Mouse (Mus musculus) frontal cortex, adult 2 months (tissue): ENCODE measurements at regions not wholly inside any gene's neighbourhood (a gene's known extent, or its start where the extent isn't known, plus 50 kb on each side); places are given as distances from the start of the nearest gene placed in this dataset.

ENCODE experiments used
- DNase-seq, 2 experiments: peaks; one replicate each; pipeline ENCODE4 v3.0.0; 2022; ENCODE audit warnings: low spot score in 1 of 2; ENCODE audit errors: extremely low spot score in 1 of 2

- peak in 1 of 2 experiments; percentile 38 for DNase-seq
Measured at GRCm38 (mm10) chr12:95054887-95055286, 637.1 kb upstream of the Flrt2 start.

DNA sequence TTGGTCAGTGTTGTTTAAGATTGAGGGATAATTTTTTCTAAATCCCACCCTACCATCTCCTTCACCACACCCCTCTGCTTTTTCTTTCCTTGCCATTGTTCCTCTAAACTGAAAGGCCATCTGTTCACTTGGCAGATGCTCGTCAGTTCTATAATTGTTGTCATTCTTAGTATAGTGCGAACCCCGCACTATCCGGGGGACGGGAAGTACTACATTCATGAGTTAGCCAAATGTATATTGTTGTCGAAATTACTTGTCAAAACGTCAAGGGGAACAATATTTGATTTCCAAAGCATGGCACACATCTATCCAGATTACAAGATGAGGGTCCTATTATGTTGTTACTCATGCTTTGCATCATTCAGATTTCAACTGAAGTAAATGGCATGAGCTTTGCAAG is 635.1 kb upstream of the Flrt2 start:
- DNase-seq, result peak in 1 of 2 experiments; percentile 18

DNA sequence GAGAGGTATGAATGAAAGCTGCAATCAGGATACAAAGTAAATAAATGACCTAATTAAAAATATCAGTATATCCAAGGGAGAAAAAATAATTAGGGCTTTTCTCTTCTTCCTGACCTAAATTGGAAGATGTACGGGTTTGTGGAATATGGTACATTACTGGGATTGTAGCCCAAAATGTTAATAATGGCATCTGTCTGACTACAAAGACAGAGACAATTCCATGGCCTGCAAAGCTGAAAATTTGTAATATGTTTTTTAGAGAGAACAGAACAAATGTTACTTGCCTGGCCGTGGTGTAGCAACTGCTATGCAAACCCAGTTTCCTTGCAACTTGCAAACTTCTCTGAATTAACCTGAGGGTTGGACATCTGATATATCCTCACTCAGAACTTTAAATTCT is 632.6 kb upstream of the Flrt2 start:
- no peak for DNase-seq

GRCm38 (mm10) chr12:95072307-95072706 is 619.7 kb upstream of the Flrt2 start:
- DNase-seq, result no peak

- no peak for DNase-seq
Measured at GRCm38 (mm10) chr12:95119223-95119952, 572.6 kb upstream of the Flrt2 start.

DNA sequence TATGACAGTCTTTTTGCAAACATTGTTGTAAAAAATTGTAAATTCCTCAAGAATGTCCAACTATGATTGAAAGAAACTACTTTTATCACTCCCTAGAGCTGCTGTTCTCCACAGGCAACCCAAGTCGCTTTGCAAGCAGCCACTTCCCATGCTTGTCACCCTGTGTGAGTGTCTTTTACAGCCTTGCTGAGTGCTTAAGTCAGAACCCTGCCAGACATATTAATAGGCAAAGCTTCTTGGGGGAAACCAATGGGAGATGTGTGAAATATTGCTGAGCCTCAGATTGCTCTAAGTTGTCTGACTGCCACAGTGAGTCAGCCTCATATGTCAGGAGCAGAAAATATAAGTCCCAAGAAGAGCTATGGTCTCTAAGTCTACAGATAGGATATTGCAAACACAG is 559.2 kb upstream of the Flrt2 start:
- peak in 1 of 2 experiments; percentile 2 for DNase-seq

DNA sequence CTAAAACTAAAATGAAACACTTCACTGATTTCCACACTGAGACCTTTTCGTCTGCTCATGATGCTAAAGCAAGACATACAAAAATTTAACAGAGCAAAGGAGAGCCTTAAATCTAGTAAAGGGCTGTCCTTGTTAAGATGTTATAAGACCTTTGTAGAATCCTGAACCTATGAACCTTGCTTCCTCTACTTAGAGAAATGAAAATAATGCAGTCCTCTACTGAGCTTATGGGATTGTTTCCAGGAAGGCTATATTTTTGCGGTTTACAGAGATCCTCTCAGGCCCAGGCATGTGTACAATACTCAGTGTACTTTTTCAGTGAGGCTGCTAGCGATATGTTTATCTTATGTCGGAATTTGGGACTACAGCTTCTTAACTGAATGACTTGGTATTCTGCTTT is 558.5 kb upstream of the Flrt2 start:
- DNase-seq, result no peak

GRCm38 (mm10) chr12:95138167-95138566 is 553.9 kb upstream of the Flrt2 start:
- no peak for DNase-seq

GRCm38 (mm10) chr12:95171051-95171450 is 521.0 kb upstream of the Flrt2 start:
- peak; percentile 6 to 20 for DNase-seq

DNA sequence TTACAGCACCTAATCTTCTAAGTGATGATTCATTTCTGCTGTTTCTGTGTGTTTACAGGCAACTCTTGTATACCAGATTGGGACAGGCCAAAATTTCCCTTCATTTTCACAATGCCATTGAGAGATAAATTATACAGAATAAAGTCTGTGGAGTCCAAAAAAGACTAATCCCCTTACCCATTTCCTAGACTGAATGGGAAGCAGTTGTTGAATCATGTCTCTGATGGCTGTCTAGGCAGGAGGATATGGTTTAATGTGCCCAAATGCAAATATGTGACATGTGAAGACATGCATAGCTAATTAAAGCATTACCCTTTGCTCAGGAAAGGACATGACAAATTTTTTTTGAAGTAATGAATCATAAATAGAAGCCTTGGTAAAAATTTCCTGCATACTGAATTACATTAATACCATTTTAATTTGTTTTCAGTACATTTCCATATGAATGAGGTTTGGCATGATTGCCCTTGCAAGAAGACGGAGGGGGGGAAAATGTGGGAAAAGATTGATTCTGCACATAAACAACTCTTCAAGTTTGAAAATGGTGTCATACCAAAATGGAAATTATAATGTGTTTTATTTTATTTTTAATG is 518.1 kb upstream of the Flrt2 start:
- no peak for DNase-seq

- no peak for DNase-seq
Measured at GRCm38 (mm10) chr12:95202486-95202885, 489.5 kb upstream of the Flrt2 start.

- DNase-seq, result no peak
Measured at GRCm38 (mm10) chr12:95205081-95205480, 486.9 kb upstream of the Flrt2 start.

DNA sequence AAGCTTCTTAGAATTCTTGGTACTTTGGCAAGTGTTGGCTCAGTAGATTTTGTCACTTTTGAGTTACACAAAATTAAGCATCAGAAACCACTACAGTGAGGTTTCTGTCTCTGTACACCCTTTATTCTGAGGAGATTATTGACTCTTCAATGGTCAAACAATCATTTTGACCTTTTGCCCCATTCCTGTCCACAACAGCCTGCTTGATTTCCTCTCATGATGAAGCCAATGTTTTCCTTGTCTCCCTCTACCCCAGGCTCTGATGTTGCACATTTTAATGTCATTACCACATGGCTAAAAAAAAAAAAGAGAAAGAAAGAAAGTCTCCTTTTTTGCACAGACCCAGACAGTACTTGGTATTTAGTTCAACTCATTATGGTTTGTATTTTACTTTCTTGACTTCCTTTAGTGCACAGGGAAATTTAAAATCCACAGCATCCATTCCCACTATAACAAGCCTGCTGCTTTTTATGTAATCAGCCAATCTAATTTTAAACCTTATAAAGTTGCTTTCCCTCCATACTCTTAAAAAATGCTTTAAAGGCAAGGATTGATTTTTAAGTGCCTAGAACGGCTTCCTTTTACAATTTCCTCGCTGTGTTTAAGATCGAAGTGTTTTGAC is 452.8 kb upstream of the Flrt2 start:
- DNase-seq, result peak in 1 of 2 experiments; percentile 5

DNA sequence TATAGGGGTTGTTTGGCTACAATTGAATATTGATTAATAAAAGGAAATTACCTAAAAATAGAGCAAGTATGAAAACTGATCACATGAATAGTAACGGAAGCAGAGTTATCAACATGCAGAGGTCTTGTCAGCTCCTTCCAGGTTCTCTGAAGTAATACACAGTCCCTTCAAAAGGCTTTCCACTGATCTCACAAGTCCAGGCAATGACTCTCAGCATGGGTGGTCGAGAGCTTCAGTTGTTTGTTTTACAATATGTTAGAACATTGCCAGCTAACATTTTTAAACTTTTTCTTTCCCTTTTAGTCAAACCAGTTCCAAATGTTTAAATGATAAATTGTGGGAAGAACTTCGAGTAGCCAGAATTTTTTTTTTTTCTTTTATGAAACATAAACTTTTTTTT is 424.8 kb upstream of the Flrt2 start:
- DNase-seq, result no peak

DNA sequence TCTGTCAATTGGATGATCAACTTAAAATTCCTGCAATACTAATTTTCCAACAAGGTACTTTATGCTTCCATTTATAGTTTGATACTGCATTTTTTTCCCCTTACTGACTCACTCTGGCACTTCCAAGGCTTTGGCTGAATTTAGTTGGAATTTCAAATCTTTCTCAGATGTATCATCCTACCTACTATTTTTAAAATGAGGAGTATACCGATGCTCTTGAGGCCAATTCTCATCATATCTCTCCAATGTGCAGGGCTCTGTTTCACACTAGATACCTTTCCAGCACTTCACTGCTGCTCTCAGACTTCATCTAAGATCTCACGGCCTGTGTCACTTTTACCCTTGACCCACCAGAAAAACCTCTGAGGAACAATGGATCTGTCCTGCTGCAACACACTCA is 386.6 kb upstream of the Flrt2 start:
- no peak for DNase-seq

DNA sequence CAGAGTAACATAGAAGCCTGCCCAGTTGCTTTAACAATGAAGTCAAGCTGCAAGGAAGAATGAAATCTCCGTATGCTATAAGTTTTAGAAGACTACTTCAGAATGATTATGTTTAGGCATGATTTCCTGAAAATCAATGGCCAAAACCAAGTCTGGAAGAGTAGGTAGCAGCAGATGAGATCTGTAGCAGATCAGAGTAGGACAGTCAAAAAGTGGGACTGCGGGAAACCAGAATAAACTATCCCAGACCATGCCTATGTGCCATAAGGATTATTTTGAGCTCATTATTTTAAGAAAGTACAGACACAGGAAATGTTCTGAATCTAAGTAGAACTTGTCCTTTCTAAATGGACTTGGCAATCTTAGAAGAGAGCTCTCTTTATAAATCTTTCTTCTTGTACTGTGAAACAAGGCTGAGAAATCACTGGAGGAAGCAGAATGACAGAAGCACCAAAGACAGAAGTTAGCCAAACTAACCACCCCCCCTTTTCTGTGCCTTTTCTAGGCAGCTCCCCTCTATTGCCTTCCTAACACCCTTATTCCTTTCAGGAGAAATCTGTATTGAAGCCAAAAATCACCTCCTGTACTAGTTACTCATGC is 376.8 kb upstream of the Flrt2 start:
- DNase-seq, result peak; percentile 35 to 55

- DNase-seq, result no peak
Measured at GRCm38 (mm10) chr12:95316820-95317219, 375.2 kb upstream of the Flrt2 start.

DNA sequence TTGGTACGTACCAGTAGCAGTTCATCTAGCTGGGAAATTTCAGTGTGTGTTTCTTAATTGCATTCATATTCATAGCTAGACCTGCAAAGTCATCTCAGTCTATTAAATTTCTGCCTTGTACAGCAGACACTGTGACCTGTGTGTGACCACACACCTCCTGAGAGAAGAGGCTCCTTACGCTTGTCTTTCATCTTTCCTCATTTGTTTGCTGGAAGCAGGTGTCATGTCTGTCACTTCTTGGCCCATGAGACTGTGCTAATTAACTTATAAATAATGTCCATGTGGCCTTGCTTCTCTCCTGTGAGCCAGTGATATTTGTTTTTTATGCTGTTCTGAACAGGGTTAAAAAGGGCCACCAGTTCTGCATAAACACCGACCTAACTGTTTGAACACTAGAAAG is 370.3 kb upstream of the Flrt2 start:
- no peak for DNase-seq

- DNase-seq, result no peak
Measured at GRCm38 (mm10) chr12:95329666-95330065, 362.4 kb upstream of the Flrt2 start.

DNA sequence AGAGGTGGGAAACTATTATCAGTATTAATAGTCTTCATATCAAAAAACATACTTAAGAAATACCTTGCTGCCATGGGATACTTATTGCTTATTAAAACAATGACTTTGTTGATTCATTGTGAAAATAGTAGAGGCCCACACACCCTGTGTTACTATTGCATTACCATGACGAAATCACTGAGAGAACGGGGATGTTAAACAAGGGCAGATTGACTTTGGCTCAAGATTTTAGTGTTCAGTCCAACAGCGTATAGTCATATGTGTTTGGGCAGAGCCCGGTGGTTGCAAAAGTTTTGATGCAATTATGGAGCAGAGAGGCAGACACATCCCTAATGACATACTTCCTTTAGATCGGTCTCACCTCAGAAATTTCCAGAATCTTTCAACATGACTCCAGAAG is 344.2 kb upstream of the Flrt2 start:
- DNase-seq, result no peak

- no peak for DNase-seq
Measured at GRCm38 (mm10) chr12:95355151-95355550, 336.9 kb upstream of the Flrt2 start.
